9 mouse cellular contexts compared by ENCODE assay signal in genomic region chrX:136742661-136743103, GRCm38 (mm10). TPM values are rescaled to one million over a fixed set of nuclear protein-coding genes. Genes with fewer than 3 reads are reported as not detected.
DNase-seq lines count a peak whose midpoint lies in the region; ATAC-seq and TF ChIP-seq lines count a peak whose summit lies in the region.
"Had no signal": no experiment of that assay in that cellular context is flagged by ENCODE, and none has a peak within 500 bp of the region (broad histone marks: within the 10 kb centered on the region; RNA-seq: fewer than 3 reads in every experiment).

No protein-coding gene starts in this region.

- ATAC-seq in heart, postnatal 0 days (ENCODE audit: insufficient read depth, low read depth): no peak
- no peak for ATAC-seq in neural tube, embryonic 15.5 days (ENCODE audit: low FRiP score)

- 20% methylated on average over 5 of the region's 5 CpGs for WGBS in heart, postnatal 0 days
- 26% methylated on average over 5 of the region's 5 CpGs for WGBS in neural tube, embryonic 15.5 days

- TF ChIP-seq CTCF in heart, postnatal 0 days (IDR thresholded peaks at IDR 0.05; ENCODE audit: low read depth): peak; percentile 59

- peak overlapping the region; percentile 93 for H3K27ac ChIP-seq in heart, postnatal 0 days (ENCODE audit: low read depth)
- peak overlapping the region; percentile 94 for H3K27ac ChIP-seq in neural tube, embryonic 15.5 days (replicated peaks)

- H3K4me3 ChIP-seq in heart, postnatal 0 days (ENCODE audit: low read depth, low read length): peak overlapping the region; percentile 55
- peak overlapping the region; percentile 53 for H3K4me3 ChIP-seq in neural tube, embryonic 15.5 days (replicated peaks)

- peak; percentile 10 to 31 for DNase-seq in CD8-positive naive resting alpha-beta T cell, adult 2 months (ENCODE audit: low read depth in 2 of 2, low spot score in 2 of 2)
- peak; percentile 47 to 75 for DNase-seq in adrenal gland, postnatal 36 days
- peak; percentile 33 for DNase-seq in fat pad, adult 2 months (ENCODE audit: extremely low read depth, low read depth, low spot score)
- DNase-seq in heart, postnatal 0 days (ENCODE audit: low spot score): peak; percentile 60
- peak; percentile 53 to 71 for DNase-seq in kidney, postnatal 4 days
- DNase-seq in lung, adult 18-20 months: peak; percentile 59 to 77
- peak; percentile 58 for DNase-seq in thymus, postnatal 25 days

- H3K9ac ChIP-seq in heart, postnatal 0 days (replicated peaks; ENCODE audit: low read depth, low read length): peak overlapping the region; percentile 53; the same call in 1 of the 2 replicates
- H3K9ac ChIP-seq in neural tube, embryonic 15.5 days (replicated peaks): peak overlapping the region; percentile 46

- H3K27me3 ChIP-seq in heart, postnatal 0 days (ENCODE audit: control insufficient read depth, insufficient read depth, low read length): no peaks in the 10 kb centered on the region
- H3K27me3 ChIP-seq in neural tube, embryonic 15.5 days (replicated peaks): no peaks in the 10 kb centered on the region

- no peaks in the 10 kb centered on the region for H3K4me1 ChIP-seq in heart, postnatal 0 days (ENCODE audit: control insufficient read depth, insufficient read depth)
- peaks cover 3% of the 10 kb centered on the region for H3K4me1 ChIP-seq in neural tube, embryonic 15.5 days

- H3K4me2 ChIP-seq in heart, postnatal 0 days (ENCODE audit: low read depth, low read length): peak overlapping the region; percentile 63
- peak overlapping the region; percentile 58 for H3K4me2 ChIP-seq in neural tube, embryonic 15.5 days

- H3K9me3 ChIP-seq in heart, postnatal 0 days (replicated peaks; ENCODE audit: control insufficient read depth, low read length): no peaks in the 10 kb centered on the region
- no peaks in the 10 kb centered on the region for H3K9me3 ChIP-seq in neural tube, embryonic 15.5 days (replicated peaks)

- no peaks in the 10 kb centered on the region for H3K36me3 ChIP-seq in heart, postnatal 0 days (replicated peaks; ENCODE audit: control insufficient read depth, insufficient read depth, low read length)
- H3K36me3 ChIP-seq in neural tube, embryonic 15.5 days: no peaks in the 10 kb centered on the region

- TF ChIP-seq EP300 in heart, postnatal 0 days (IDR thresholded peaks at IDR 0.05; ENCODE audit: low read depth): no peak

RNA-seq across cellular contexts. Expression of gene Morf4l2, which starts 0.8 kb away (rescaled TPM):
- 100 to 1,000 TPM; 280 to 471 TPM for total RNA-seq in adrenal gland, postnatal 36 days (2021)
- total RNA-seq in heart, postnatal 0 days (2014; rRNA removed; ENCODE audit: low replicate concordance): 115 and 173 TPM in 2 replicates
- 212 and 214 TPM in 2 replicates for polyA plus RNA-seq in heart, postnatal 0 days (2015; fragmentation: Nextera tagmentation; extraction: Ambion mirVana)
- polyA plus RNA-seq in neural tube, embryonic 15.5 days (2015; fragmentation: Nextera tagmentation; extraction: Ambion mirVana): 509 and 511 TPM in 2 replicates

RNA-seq across cellular contexts. Expression of gene Tceal1, which starts 34.9 kb away (rescaled TPM):
- total RNA-seq in adrenal gland, postnatal 36 days (2021): 10 to 100 TPM; 12.6 to 14.0 TPM
- 4.9 and 7.3 TPM in 2 replicates for total RNA-seq in heart, postnatal 0 days (2014; rRNA removed; ENCODE audit: low replicate concordance)
- polyA plus RNA-seq in heart, postnatal 0 days (2015; fragmentation: Nextera tagmentation; extraction: Ambion mirVana): 13.4 and 13.9 TPM in 2 replicates
- 21.4 and 25.9 TPM in 2 replicates for polyA plus RNA-seq in neural tube, embryonic 15.5 days (2015; fragmentation: Nextera tagmentation; extraction: Ambion mirVana)

RNA-seq across cellular contexts. Expression of gene Glra4, which starts 37.3 kb away (rescaled TPM):
- under 1 TPM in 1 of 2 experiments, not detected in 1; 0.26 TPM for total RNA-seq in adrenal gland, postnatal 36 days (2021)
- total RNA-seq in heart, postnatal 0 days (2014; rRNA removed; ENCODE audit: low replicate concordance): not detected in 2 replicates
- polyA plus RNA-seq in heart, postnatal 0 days (2015; fragmentation: Nextera tagmentation; extraction: Ambion mirVana): not detected in 2 replicates
- polyA plus RNA-seq in neural tube, embryonic 15.5 days (2015; fragmentation: Nextera tagmentation; extraction: Ambion mirVana): not detected in 2 replicates
- total RNA-seq: gastrocnemius, adult 8-10 months had no signal
